In the genomic region with DNA sequence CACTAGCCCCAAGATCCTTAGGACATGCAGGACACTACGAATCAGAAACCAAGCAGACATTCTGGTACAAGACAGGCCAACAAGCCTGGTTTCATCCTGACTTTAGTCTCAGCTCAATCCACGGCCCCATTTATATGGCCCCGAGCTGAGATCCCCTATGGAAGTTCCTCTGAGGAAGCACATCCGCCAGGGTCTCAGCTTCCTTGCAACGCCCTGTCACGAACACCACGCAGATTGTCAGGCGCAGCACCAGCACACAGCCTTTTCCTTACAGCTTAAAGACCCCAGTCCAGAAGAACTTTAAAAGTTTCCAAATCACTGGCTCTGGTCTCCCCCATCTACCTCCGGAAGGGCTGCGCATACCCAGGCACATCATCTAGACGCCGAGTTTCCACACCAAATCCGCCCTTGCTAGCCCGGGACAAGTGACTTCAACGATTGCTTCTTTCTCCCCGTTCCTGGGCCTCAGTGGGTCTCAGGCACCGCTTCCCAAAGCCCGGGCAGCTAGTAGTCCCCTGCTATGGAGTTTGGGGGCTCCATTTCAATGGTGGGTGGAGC, we compare ENCODE assay signal across 8 mouse cellular contexts. TPM values are rescaled to one million over a fixed set of nuclear protein-coding genes. Genes with fewer than 3 reads are reported as not detected.
DNase-seq lines count a peak whose midpoint lies in the region; ATAC-seq and TF ChIP-seq lines count a peak whose summit lies in the region.

No protein-coding gene starts in this region.

- DNase-seq in kidney, postnatal 14 days: no peak
- DNase-seq in embryo, embryonic 9.5 days (ENCODE audit: extremely low spot score): peak; percentile 39
- no peak for DNase-seq in right cerebral cortex, postnatal 14 days
- DNase-seq in adrenal gland, adult 8-10 months: no peak
- DNase-seq in right cerebral cortex, postnatal 4 days: no peak

- H3K9ac ChIP-seq in kidney, embryonic 15.5 days: peak overlapping the region; percentile 76
- peak overlapping the region; percentile 71 for H3K9ac ChIP-seq in intestine, embryonic 15.5 days

- no peaks in the 10 kb centered on the region for H3K9me3 ChIP-seq in kidney, embryonic 15.5 days (replicated peaks)
- no peaks in the 10 kb centered on the region for H3K9me3 ChIP-seq in intestine, embryonic 15.5 days

- no peak for TF ChIP-seq POLR2A in myocyte (IDR thresholded peaks at IDR 0.05; ENCODE audit: insufficient read length, low read depth)

- no peaks in the 10 kb centered on the region for H3K36me3 ChIP-seq in kidney, embryonic 15.5 days
- no peaks in the 10 kb centered on the region for H3K36me3 ChIP-seq in intestine, embryonic 15.5 days
- no peaks in the 10 kb centered on the region for H3K36me3 ChIP-seq in myocyte (ENCODE audit: control insufficient read depth, insufficient read depth)

- peaks cover 9% of the 10 kb centered on the region; the same call in 1 of the 2 replicates for H3K27me3 ChIP-seq in kidney, embryonic 15.5 days
- peaks cover 18% of the 10 kb centered on the region for H3K27me3 ChIP-seq in intestine, embryonic 15.5 days (replicated peaks)
- H3K27me3 ChIP-seq in myocyte (ENCODE audit: control insufficient read depth, insufficient read depth, insufficient read length): no peaks in the 10 kb centered on the region

- H3K27ac ChIP-seq in kidney, embryonic 15.5 days: peak overlapping the region; percentile 76
- H3K27ac ChIP-seq in intestine, embryonic 15.5 days: peak overlapping the region; percentile 85

- peaks cover 46% of the 10 kb centered on the region for H3K4me1 ChIP-seq in kidney, embryonic 15.5 days
- H3K4me1 ChIP-seq in intestine, embryonic 15.5 days (replicated peaks): peaks cover 34% of the 10 kb centered on the region

- peak overlapping the region; percentile 64 for H3ac ChIP-seq in myocyte (ENCODE audit: control insufficient read depth, insufficient read length)

- H3K4me2 ChIP-seq in kidney, embryonic 15.5 days: peak overlapping the region; percentile 95
- peak overlapping the region; percentile 87 for H3K4me2 ChIP-seq in intestine, embryonic 15.5 days (replicated peaks)
- peak overlapping the region; percentile 84 for H3K4me2 ChIP-seq in myocyte (ENCODE audit: low read depth)

- WGBS in kidney, embryonic 15.5 days: 5% methylated on average over 18 of the region's 18 CpGs
- 14% methylated on average over 18 of the region's 18 CpGs for WGBS in intestine, embryonic 15.5 days

- H3K4me3 ChIP-seq in kidney, embryonic 15.5 days (replicated peaks): peak overlapping the region; percentile 72
- H3K4me3 ChIP-seq in intestine, embryonic 15.5 days (replicated peaks): peak overlapping the region; percentile 63
- peak overlapping the region; percentile 30 for H3K4me3 ChIP-seq in myocyte

- H3K79me2 ChIP-seq in myocyte (ENCODE audit: control insufficient read depth, insufficient read depth): no peaks in the 10 kb centered on the region

- ATAC-seq in kidney, embryonic 15.5 days (replicated peaks; ENCODE audit: low FRiP score): no peak
- no peak for ATAC-seq in intestine, embryonic 15.5 days

TF ChIP-seq in myocyte, 11 proteins besides CTCF, POLR2A, EP300 and RAD21:
- TF ChIP-seq MAX (IDR thresholded peaks at IDR 0.05; ENCODE audit: low read depth): no peak
- TF ChIP-seq SRF (IDR thresholded peaks at IDR 0.05; ENCODE audit: control insufficient read depth, insufficient read length, low read depth): no peak
- TF ChIP-seq POLR2AphosphoS2 (IDR thresholded peaks at IDR 0.05; ENCODE audit: insufficient read length, low read depth): no peak
- no peak for TF ChIP-seq E2F4 (IDR thresholded peaks at IDR 0.05; ENCODE audit: insufficient read depth)
- TF ChIP-seq CEBPB (IDR thresholded peaks at IDR 0.05; ENCODE audit: insufficient read depth, poor library complexity, severe bottlenecking): no peak
- TF ChIP-seq MYOG (IDR thresholded peaks at IDR 0.05; ENCODE audit: control insufficient read depth in 1 of 3, insufficient read depth in 1 of 3, insufficient read length in 2 of 3, low read depth in 2 of 3): no peak
- TF ChIP-seq USF1 (IDR thresholded peaks at IDR 0.05; ENCODE audit: low read depth): no peak
- TF ChIP-seq MYOD1 (IDR thresholded peaks at IDR 0.05; ENCODE audit: control insufficient read depth in 1 of 3, insufficient read length in 2 of 3, low read depth in 2 of 3): no peak
- TF ChIP-seq TCF12 (IDR thresholded peaks at IDR 0.05; ENCODE audit: insufficient read depth, poor library complexity, severe bottlenecking): no peak
- TF ChIP-seq TCF3 (IDR thresholded peaks at IDR 0.05; ENCODE audit: insufficient read length, low read depth): no peak
- no peak for TF ChIP-seq REST (IDR thresholded peaks at IDR 0.05; ENCODE audit: insufficient read depth, insufficient read length)

RNA-seq across cellular contexts. Expression of gene Chst3, which starts 0.9 kb away (rescaled TPM):
- polyA plus RNA-seq in kidney, embryonic 15.5 days (2015; fragmentation: Nextera tagmentation; extraction: Ambion mirVana): 1.6 and 2.0 TPM in 2 replicates
- polyA plus RNA-seq in intestine, embryonic 15.5 days (2015; fragmentation: Nextera tagmentation; extraction: Ambion mirVana): 1.9 TPM in 2 replicates
- polyA plus RNA-seq in myocyte (2012; fragmentation: generic; extraction: Trizol): 1.6 TPM
- under 1 TPM; 0.70 to 1.00 (median 0.91) TPM for total RNA-seq in adrenal gland, adult 8-10 months (2022)

RNA-seq across cellular contexts. Expression of gene Psap, which starts 59.3 kb away (rescaled TPM):
- polyA plus RNA-seq in kidney, embryonic 15.5 days (2015; fragmentation: Nextera tagmentation; extraction: Ambion mirVana): 132 and 162 TPM in 2 replicates
- polyA plus RNA-seq in intestine, embryonic 15.5 days (2015; fragmentation: Nextera tagmentation; extraction: Ambion mirVana): 144 and 147 TPM in 2 replicates
- polyA plus RNA-seq in myocyte (2012; fragmentation: generic; extraction: Trizol): 729 TPM
- 1,000 to 10,000 TPM; 1,117 to 1,520 (median 1,260) TPM for total RNA-seq in adrenal gland, adult 8-10 months (2022)
